21 mouse cellular contexts compared by ENCODE assay signal in genomic region chr1:192841094-192841813, GRCm38 (mm10). TPM values are rescaled to one million over a fixed set of nuclear protein-coding genes. Genes with fewer than 3 reads are reported as not detected.
A peak's percentile ranks its signal among the peaks of the same experiment; 100 is the strongest.
DNase-seq lines count a peak whose midpoint lies in the region; ATAC-seq and TF ChIP-seq lines count a peak whose summit lies in the region.
"Had no signal": no experiment of that assay in that cellular context is flagged by ENCODE, and none has a peak within 500 bp of the region (broad histone marks: within the 10 kb centered on the region; RNA-seq: fewer than 3 reads in every experiment).

No protein-coding gene starts in this region.

- no peak for TF ChIP-seq POLR2A in embryonic fibroblast, embryonic 13.5 days (IDR thresholded peaks at IDR 0.05; ENCODE audit: low read depth, low read length)
- TF ChIP-seq POLR2A in myocyte (IDR thresholded peaks at IDR 0.05; ENCODE audit: insufficient read length, low read depth) = no peak

- TF ChIP-seq CTCF in lung, postnatal 0 days (IDR thresholded peaks at IDR 0.05) = no peak
- no peak for TF ChIP-seq CTCF in embryonic fibroblast, embryonic 13.5 days (IDR thresholded peaks at IDR 0.05; ENCODE audit: borderline replicate concordance, insufficient read depth, low read length)

- TF ChIP-seq EP300 in lung, postnatal 0 days (IDR thresholded peaks at IDR 0.05) = no peak

- H3K79me2 ChIP-seq in myocyte (ENCODE audit: control insufficient read depth, insufficient read depth) = peaks cover 8% of the 10 kb centered on the region

- H3K27ac ChIP-seq in lung, postnatal 0 days (ENCODE audit: low read length) = no peak overlapping the region
- peak overlapping the region; percentile 36; the same call in 1 of the 2 replicates for H3K27ac ChIP-seq in embryonic fibroblast, embryonic 13.5 days (ENCODE audit: insufficient read depth, low read length)
- H3K27ac ChIP-seq: forebrain, embryonic 10.5 days; heart, embryonic 15.5 days; kidney, embryonic 15.5 days; liver, embryonic 12.5 days; neural tube, embryonic 13.5 days had no signal

- no peaks in the 10 kb centered on the region for H3K36me3 ChIP-seq in lung, postnatal 0 days (ENCODE audit: insufficient read depth, low read length)
- peaks cover 21% of the 10 kb centered on the region for H3K36me3 ChIP-seq in myocyte (ENCODE audit: control insufficient read depth, insufficient read depth)
- H3K36me3 ChIP-seq: liver, embryonic 12.5 days had no signal

- no peak overlapping the region for H3ac ChIP-seq in myocyte (ENCODE audit: control insufficient read depth, insufficient read length)

- H3K4me1 ChIP-seq in lung, postnatal 0 days (ENCODE audit: insufficient read depth, low read depth, low read length) = no peaks in the 10 kb centered on the region
- 0 out of 2 replicates have a peak, but pooled peaks cover 4% of the 10 kb centered on the region for H3K4me1 ChIP-seq in embryonic fibroblast, embryonic 13.5 days (ENCODE audit: control insufficient read depth, insufficient read depth, low read length)
- H3K4me1 ChIP-seq: heart, embryonic 15.5 days; kidney, embryonic 15.5 days; liver, embryonic 12.5 days; neural tube, embryonic 13.5 days had no signal

- no peak overlapping the region for H3K4me3 ChIP-seq in lung, postnatal 0 days (ENCODE audit: low read depth, low read length)
- no peak overlapping the region for H3K4me3 ChIP-seq in embryonic fibroblast, embryonic 13.5 days (ENCODE audit: insufficient read depth, low read length)
- no peak overlapping the region for H3K4me3 ChIP-seq in myocyte
- H3K4me3 ChIP-seq: forebrain, embryonic 10.5 days; heart, embryonic 15.5 days; kidney, embryonic 15.5 days; liver, embryonic 12.5 days; neural tube, embryonic 13.5 days had no signal

- H3K9me3 ChIP-seq in lung, postnatal 0 days (ENCODE audit: low read length) = no peaks in the 10 kb centered on the region
- H3K9me3 ChIP-seq: forebrain, embryonic 10.5 days; heart, embryonic 15.5 days; kidney, embryonic 15.5 days; liver, embryonic 12.5 days; neural tube, embryonic 13.5 days had no signal

- no peaks in the 10 kb centered on the region for H3K27me3 ChIP-seq in lung, postnatal 0 days (replicated peaks; ENCODE audit: insufficient read depth, low read length)
- no peaks in the 10 kb centered on the region for H3K27me3 ChIP-seq in myocyte (ENCODE audit: control insufficient read depth, insufficient read depth, insufficient read length)
- H3K27me3 ChIP-seq: neural tube, embryonic 13.5 days had no signal

- H3K4me2 ChIP-seq in lung, postnatal 0 days (replicated peaks; ENCODE audit: low read depth, low read length) = no peak overlapping the region
- peak overlapping the region; percentile 44 for H3K4me2 ChIP-seq in myocyte (ENCODE audit: low read depth)
- H3K4me2 ChIP-seq: heart, embryonic 15.5 days; kidney, embryonic 15.5 days; liver, embryonic 12.5 days; neural tube, embryonic 13.5 days had no signal

- 42% methylated on average over 9 of the region's 9 CpGs for WGBS in lung, postnatal 0 days

- DNase-seq in frontal cortex, postnatal 25 days (ENCODE audit: low spot score in 2 of 2) = no peak
- DNase-seq in lung, postnatal 0 days (ENCODE audit: low spot score) = peak; percentile 31
- DNase-seq in lung, postnatal 14 days = no peak
- DNase-seq in urinary bladder, postnatal 10 days (ENCODE audit: low spot score) = no peak
- no peak for DNase-seq in spleen, postnatal 14 days (ENCODE audit: low spot score in 2 of 2)
- DNase-seq: adrenal gland, adult 8-10 months; cerebellum, adult 9-11 months; heart, adult 11 months; retina, postnatal 1 day; spleen, adult 18-20 months; thymus, postnatal 14 days had no signal

- ATAC-seq in frontal cortex, adult (ENCODE audit: low TSS enrichment) = peak; percentile 73
- ATAC-seq in lung, postnatal 0 days = peak; percentile 44; the same call in 1 of the 2 replicates
- ATAC-seq: hindbrain, embryonic 16.5 days; liver, embryonic 12.5 days; midbrain, embryonic 16.5 days had no signal

- H3K9ac ChIP-seq in lung, postnatal 0 days (replicated peaks; ENCODE audit: low read depth) = no peak overlapping the region
- H3K9ac ChIP-seq: heart, embryonic 15.5 days; kidney, embryonic 15.5 days; liver, embryonic 12.5 days; neural tube, embryonic 13.5 days had no signal

TF ChIP-seq in myocyte, 11 proteins besides CTCF, POLR2A, EP300 and RAD21:
- TF ChIP-seq TCF12 (IDR thresholded peaks at IDR 0.05; ENCODE audit: insufficient read depth, poor library complexity, severe bottlenecking) (peak; percentile 11), CEBPB (IDR thresholded peaks at IDR 0.05; ENCODE audit: insufficient read depth, poor library complexity, severe bottlenecking) (0 out of 2 replicates have a peak, but pooled peaks have one; percentile 11), MYOG (IDR thresholded peaks at IDR 0.05; ENCODE audit: control insufficient read depth in 1 of 3, insufficient read depth in 1 of 3, insufficient read length in 2 of 3, low read depth in 2 of 3) (peak in 1 of 3 experiments; percentile 23), REST (IDR thresholded peaks at IDR 0.05; ENCODE audit: insufficient read depth, insufficient read length) (no peak), E2F4 (IDR thresholded peaks at IDR 0.05; ENCODE audit: insufficient read depth) (no peak), SRF (IDR thresholded peaks at IDR 0.05; ENCODE audit: control insufficient read depth, insufficient read length, low read depth) (no peak), POLR2AphosphoS2 (IDR thresholded peaks at IDR 0.05; ENCODE audit: insufficient read length, low read depth) (no peak), MAX (IDR thresholded peaks at IDR 0.05; ENCODE audit: low read depth) (no peak), MYOD1 (IDR thresholded peaks at IDR 0.05; ENCODE audit: control insufficient read depth in 1 of 3, insufficient read length in 2 of 3, low read depth in 2 of 3) (peak in 2 of 3 experiments; percentile 73 to 77), TCF3 (IDR thresholded peaks at IDR 0.05; ENCODE audit: insufficient read length, low read depth) (no peak), USF1 (IDR thresholded peaks at IDR 0.05; ENCODE audit: low read depth) (no peak)

RNA-seq across cellular contexts. Expression of gene Sertad4, which starts 14.3 kb away (rescaled TPM):
- polyA plus RNA-seq in lung, postnatal 0 days (2015; fragmentation: Nextera tagmentation; extraction: Ambion mirVana) = 3.2 and 3.4 TPM in 2 replicates
- 43.6 and 59.4 TPM in 2 replicates for polyA plus RNA-seq in embryonic fibroblast, embryonic 13.5 days (2011; ENCODE audit: insufficient read length, low read depth, missing spikeins)
- 21.3 TPM for polyA plus RNA-seq in myocyte (2012; fragmentation: generic; extraction: Trizol)
